Mouse (Mus musculus) cerebellum, adult 2 months (tissue): ENCODE measurements at regions not wholly inside any gene's neighbourhood (a gene's known extent, or its start where the extent isn't known, plus 50 kb on each side); places are given as distances from the start of the nearest gene placed in this dataset.

Source experiments
- DNase-seq, 2 experiments: peaks; one replicate each; pipeline ENCODE4 v3.0.0; 2021
- H3K27ac ChIP-seq: fragments of 200-500 bp; 2 replicates; pipeline ENCODE4 v1.5.1; 2012; ENCODE audit warnings: low read length, control low read depth, inconsistent platforms; ENCODE audit not compliant: insufficient read depth
- H3K27me3 ChIP-seq: fragments of 200-500 bp; 2 replicates; pipeline ENCODE4 v1.6.1; 2012; ENCODE audit warnings: inconsistent platforms, mild to moderate bottlenecking, low read length, moderate library complexity; ENCODE audit not compliant: control insufficient read depth, insufficient read depth
- H3K4me1 ChIP-seq: fragments of 200-500 bp; 2 replicates; pipeline ENCODE4 v1.6.1; 2011; ENCODE audit warnings: low read length; ENCODE audit not compliant: control insufficient read depth, insufficient read depth
- H3K4me3 ChIP-seq: fragments of 200-500 bp; replicated peaks from 2 replicates; pipeline ENCODE3; 2011; ENCODE audit warnings: mild to moderate bottlenecking, low read depth, low read length, control low read depth; ENCODE audit not compliant: insufficient read depth
- CTCF ChIP-seq: fragments of 200-500 bp; IDR thresholded peaks from 2 replicates; pipeline ENCODE4 v1.5.1; 2011; ENCODE audit warnings: low read depth, mild to moderate bottlenecking, control low read depth, low read length, moderate library complexity, borderline replicate concordance; ENCODE audit not compliant: insufficient read depth
- POLR2A ChIP-seq: fragments of 200-500 bp; IDR thresholded peaks from 2 replicates; pipeline ENCODE4 v1.6.1; 2011; ENCODE audit warnings: low read length, control low read depth, borderline replicate concordance; ENCODE audit not compliant: insufficient read depth
- WGBS: fragments of 180-500 bp; shearing (Covaris S2); methylation state at CpG from one replicate; pipeline ENCODE4 v1.1.7; 2018; 5-methylcytosine and 5-hydroxymethylcytosine counted together

DNA sequence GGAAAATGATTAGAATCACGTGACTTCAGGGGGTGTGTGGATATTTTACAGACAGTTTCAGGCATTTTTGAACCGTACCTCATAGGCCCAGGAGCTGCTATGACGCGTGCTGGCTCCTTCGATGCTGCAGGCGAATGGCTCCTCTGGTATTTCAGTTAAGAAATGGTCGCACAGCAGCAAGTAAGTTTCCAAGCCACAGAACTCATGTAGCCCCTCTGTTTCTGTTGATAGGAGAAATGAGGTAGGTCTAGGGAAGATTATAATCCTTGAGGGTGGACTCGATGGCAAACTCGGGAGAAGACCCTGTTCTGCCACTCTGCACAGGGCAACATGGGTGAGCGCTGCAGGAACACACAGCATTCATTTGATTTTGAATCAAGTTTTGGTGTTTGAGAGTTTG lies 127.0 kb upstream of the Npvf start:
- TF ChIP-seq CTCF (no peak), POLR2A (no peak)
- WGBS: 93% methylated on average over 10 of the region's 10 CpGs
- Histone ChIP-seq H3K4me3 (no peak overlapping the region), H3K27ac (no peak overlapping the region), H3K27me3 (no peaks in the 10 kb centered on the region), H3K4me1 (peaks cover 22% of the 10 kb centered on the region; the same call in 1 of the 2 replicates)
- no peak for DNase-seq

DNA sequence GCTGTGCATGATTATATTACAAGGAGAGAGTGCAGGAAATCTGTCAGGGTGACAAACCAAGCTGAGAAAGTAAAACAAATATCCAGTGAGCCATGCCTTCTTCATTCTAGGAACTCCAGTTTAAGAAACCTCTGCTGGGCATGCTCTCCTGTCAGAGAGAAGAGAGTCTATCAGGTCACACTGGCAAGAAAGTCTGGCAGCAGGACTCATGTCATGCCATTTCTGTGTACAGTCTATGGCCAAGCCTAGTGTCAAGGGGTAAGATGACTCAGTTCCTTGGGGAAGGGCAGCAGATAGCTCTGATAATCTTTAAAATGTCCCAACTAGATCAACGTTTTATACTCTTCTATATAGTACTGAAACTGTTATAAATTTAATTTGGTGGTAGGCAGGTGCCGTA lies 128.0 kb upstream of the Npvf start:
- H3K27ac ChIP-seq: no peak overlapping the region
- WGBS: 96% methylated on average over 2 of the region's 2 CpGs

DNA sequence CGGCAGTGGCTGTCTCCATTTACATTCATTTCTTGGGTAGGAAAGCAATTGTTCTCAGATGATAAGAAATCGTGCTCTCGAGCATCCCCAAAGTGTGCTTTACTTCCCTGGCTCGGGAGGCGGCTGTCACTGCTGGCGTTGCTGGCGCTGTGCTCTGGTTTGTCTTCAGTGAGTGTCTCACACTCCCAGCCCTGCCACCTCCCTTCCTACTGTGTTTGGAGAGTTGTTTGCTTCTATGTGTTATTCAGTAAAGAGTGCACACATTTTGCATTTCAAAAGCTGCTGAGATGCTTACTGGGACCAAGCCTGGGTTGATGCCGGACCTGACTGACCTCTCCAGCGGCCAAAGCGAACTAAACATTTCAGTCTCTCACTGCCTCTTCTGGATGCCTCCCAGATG lies 129.3 kb upstream of the Npvf start:
- Histone ChIP-seq H3K27me3 (no peaks in the 10 kb centered on the region), H3K27ac (no peak overlapping the region), H3K4me1 (peaks cover 11% of the 10 kb centered on the region; the same call in 1 of the 2 replicates), H3K4me3 (no peak overlapping the region)
- 58% methylated on average over 10 of the region's 10 CpGs for WGBS
- DNase-seq: no peak
- TF ChIP-seq CTCF: no peak
- no peak for TF ChIP-seq POLR2A

More for the DNA sequence above, 128.0 kb upstream of the Npvf start:
- Histone ChIP-seq H3K4me3 (no peak overlapping the region), H3K4me1 (peaks cover 16% of the 10 kb centered on the region; the same call in 1 of the 2 replicates), H3K27me3 (no peaks in the 10 kb centered on the region)
- no peak for DNase-seq
- TF ChIP-seq POLR2A (no peak), CTCF (no peak)

DNA sequence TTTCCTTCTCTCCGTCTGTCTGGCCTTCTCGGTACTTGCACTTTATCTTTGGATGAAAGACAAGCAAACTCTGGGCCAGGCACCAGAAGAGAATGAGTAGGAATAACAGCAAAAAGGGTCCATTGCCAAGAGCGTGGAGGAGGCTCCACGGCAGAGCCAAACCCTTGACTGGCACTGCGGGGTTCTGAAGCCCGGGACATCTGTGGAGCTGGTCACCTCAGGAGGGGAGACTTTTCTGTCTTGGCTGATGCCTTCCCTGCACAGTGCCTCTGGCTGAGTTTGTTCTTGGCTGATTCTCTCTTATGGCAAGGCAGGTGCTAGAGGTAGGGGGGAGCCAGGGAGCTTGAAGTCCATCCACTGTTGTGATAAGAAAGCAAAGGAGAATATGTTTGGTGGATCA lies 130.1 kb upstream of the Npvf start:
- DNase-seq: peak in 1 of 2 experiments; percentile 40
- WGBS: 19% methylated on average over 6 of the region's 6 CpGs
- Histone ChIP-seq H3K27me3 (no peaks in the 10 kb centered on the region), H3K27ac (no peak overlapping the region), H3K4me3 (no peak overlapping the region), H3K4me1 (peaks cover 11% of the 10 kb centered on the region; the same call in 1 of the 2 replicates)
- no peak for TF ChIP-seq CTCF

DNA sequence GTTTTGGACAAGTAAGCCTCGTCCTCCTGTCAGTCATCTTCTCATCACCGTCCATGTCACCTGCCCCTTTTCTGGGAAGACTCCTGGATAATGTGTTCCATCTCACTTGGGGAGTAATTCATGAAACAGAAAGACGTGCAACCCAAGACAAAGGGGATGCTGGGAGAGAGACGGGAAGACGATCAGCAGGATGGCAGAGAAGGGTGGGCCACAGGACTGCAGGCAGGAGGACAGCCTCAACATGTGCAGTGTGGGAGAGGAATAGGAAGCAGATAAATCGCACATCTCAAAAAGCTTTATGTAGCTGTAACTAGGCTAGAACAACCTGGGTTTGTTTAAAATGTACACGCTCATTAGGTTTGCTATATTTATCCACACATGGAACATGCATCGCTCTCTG lies 133.4 kb upstream of the Npvf start:
- WGBS: 92% methylated on average over 8 of the region's 8 CpGs

DNA sequence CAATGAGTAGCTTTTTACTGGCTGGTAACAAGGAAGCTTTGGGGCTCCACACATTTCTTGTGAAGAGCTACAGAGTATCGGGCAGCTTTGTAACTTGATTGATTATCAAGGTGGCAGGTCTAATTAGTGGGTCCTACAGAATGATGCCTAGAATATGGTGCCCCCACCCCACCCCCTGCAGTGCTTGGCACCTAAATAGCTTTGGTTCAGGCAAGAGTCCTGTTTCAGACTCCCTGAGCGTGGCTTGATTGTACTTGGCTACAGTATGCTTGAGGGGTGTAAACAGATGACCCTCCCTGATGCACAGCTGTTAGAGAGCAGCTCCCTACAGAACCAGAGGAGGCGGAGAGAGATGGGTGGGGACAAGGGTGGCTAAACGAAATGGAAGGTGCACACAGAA lies 145.7 kb upstream of the Npvf start:
- Histone ChIP-seq H3K27ac (no peak overlapping the region), H3K4me1 (no peaks in the 10 kb centered on the region), H3K4me3 (no peak overlapping the region), H3K27me3 (no peaks in the 10 kb centered on the region)
- DNase-seq: no peak
- WGBS: 49% methylated on average over 4 of the region's 4 CpGs
- TF ChIP-seq CTCF: no peak
- no peak for TF ChIP-seq POLR2A

More for the DNA sequence above, 133.4 kb upstream of the Npvf start:
- peaks cover 11% of the 10 kb centered on the region; the same call in 1 of the 2 replicates for H3K4me1 ChIP-seq
- H3K27ac ChIP-seq: no peak overlapping the region
- H3K27me3 ChIP-seq: no peaks in the 10 kb centered on the region
- no peak for DNase-seq
- H3K4me3 ChIP-seq: no peak overlapping the region
- TF ChIP-seq POLR2A (no peak), CTCF (no peak)

DNA sequence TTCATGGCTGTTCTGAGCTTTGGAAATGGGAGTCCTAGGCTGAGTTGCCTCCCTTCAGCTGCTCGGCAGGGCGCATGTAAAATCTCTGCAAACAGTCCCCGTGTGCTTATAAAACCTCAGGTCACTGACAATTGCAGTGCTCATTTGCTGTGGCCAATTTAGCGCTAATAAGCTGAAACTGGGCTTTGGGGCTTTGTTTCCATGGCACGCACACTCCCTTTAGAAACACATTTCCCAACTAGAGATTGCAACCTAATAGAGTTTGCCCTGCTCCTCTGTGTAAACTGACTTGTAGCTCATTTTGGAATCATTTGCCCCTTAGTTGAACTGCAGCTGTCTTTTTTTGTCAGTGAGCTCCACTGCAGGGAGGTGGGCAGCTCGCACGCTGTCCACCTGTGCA lies 148.7 kb upstream of the Npvf start:
- no peaks in the 10 kb centered on the region; the same call in 1 of the 2 replicates for H3K4me1 ChIP-seq
- no peak overlapping the region for H3K27ac ChIP-seq
- no peaks in the 10 kb centered on the region for H3K27me3 ChIP-seq
- 58% methylated on average over 7 of the region's 7 CpGs for WGBS
- no peak for DNase-seq
- H3K4me3 ChIP-seq: no peak overlapping the region
- TF ChIP-seq CTCF (no peak), POLR2A (no peak)

DNA sequence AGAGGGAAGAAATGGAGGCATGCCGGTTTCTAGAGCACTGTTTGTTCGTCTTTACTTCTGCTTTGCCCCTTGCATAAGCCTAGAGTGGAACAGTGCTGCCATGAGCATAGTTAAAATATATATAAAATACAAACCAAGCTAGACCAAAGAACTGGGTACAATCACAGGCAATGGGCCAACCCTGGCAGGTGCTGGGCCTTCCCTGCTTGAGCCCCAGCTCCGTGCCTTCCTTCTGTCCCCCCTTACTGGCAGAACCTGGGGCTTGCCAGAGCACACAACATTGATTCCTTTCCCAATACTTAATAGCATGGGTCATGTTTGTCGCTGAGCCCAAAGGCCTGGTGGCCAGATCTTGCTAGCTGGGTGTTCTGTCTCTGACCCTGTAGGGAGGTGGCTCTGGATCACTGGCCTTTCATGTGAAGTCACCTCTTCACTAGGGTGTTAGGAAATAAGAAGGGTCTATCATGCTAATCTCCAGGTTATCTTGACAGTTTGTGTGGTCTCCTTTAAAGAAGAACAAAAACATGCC lies 150.3 kb upstream of the Npvf start:
- H3K4me3 ChIP-seq: no peak overlapping the region

More for the DNA sequence above, 150.3 kb upstream of the Npvf start:
- TF ChIP-seq POLR2A (no peak), CTCF (no peak)
- H3K27me3 ChIP-seq: no peaks in the 10 kb centered on the region
- H3K4me1 ChIP-seq: no peaks in the 10 kb centered on the region; the same call in 1 of the 2 replicates
- H3K27ac ChIP-seq: no peak overlapping the region
- DNase-seq: no peak
- WGBS: 64% methylated on average over 4 of the region's 4 CpGs
